Mouse (Mus musculus): Measurements from ENCODE around the gene Gpat2. TPM values are rescaled to one million over a fixed set of nuclear protein-coding genes. Genes with fewer than 3 reads are reported as not detected.

Gene Gpat2
- total RNA-seq, 2 experiments from 2014 or later, result not detected

DNA sequence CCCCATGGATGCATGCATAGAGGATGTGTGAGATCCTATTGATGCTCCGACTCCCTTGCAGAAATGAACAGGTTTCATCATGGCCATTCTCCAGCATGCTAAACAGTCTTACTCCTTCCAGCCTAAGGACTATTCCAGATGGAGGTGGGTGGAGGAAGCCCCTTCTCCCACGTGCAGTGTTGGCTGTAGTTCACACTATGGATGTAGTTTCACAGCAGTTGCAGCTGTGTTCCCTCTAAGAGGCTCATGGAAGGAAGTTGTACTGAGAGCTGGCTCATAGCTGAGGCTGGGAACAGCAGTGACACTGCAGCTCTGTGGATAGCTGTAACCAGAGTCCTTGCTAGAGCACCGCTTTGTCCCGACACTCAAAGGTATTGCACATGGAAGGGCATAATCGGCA, 12.7 kb downstream of the Gpat2 start:
- no peak for DNase-seq (ENCODE audit: low spot score)

DNA sequence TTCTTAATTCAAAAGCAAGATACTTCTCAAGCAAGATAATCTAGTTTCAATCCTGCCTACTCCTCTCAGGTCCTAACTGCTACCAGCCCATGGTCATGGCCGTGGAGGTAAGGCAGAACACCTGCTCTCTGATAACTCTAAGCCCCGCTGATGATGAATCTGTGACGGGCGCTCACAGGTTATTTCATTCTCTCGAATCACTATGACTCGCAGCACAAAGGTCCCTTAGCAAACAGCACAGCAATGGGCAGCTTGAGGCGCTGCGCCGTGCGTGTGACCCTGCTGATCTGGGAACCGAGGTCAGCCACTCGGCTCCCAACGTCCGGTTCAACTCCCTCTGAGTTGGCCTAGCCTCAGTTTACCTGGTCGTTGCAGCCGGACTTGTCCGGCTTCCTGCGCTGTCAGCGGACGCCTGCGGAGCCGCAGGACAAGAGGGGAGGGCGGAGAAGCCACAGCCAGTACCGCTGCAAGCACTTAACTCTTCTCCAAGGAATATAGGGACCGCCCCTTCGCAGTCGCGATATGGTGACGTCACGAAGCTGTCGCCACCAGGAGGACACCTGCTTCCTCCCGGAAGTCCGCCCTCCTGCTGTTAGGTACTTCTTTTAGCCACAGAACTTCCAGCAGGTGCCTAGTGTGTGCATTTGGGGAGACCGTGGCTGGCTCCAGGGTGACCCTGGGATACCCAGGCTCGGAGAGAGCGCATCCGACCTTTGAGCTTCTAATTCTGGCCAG, 19.2 kb downstream of the Gpat2 start, which contains the start of gene Fahd2a:
Gene Fahd2a (minus strand): TSS at position 511 of the 735 bp plus-strand sequence.
- peak; percentile 88 for DNase-seq (ENCODE audit: low spot score)

GRCm38 (mm10) chr2:127446847-127447246, 21.8 kb downstream of the Gpat2 start:
- DNase-seq (ENCODE audit: low spot score), result no peak

GRCm38 (mm10) chr2:127449691-127450090, 24.7 kb downstream of the Gpat2 start:
- DNase-seq (ENCODE audit: low spot score), result no peak

GRCm38 (mm10) chr2:127451748-127452147, 26.7 kb downstream of the Gpat2 start:
- DNase-seq (ENCODE audit: low spot score), result no peak

DNA sequence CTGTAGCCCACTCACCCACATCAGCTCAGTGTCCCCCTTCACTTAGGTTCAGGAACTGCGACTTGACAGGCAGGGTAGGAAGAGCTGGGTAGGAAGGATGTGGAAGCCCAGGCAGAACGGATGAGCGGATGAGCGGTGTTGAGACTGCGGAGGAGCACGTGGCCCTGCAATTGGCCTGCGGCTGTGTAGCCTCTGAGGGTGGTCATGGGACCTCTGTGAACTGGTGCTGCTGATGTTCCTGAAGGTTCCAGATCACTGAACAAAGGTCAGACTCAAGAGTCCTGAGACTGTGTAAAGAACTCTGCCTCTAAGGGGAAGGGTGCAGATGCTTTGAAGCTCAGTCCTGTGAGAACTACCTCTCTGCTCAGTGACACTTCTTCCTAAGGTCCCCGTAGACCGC, 28.1 kb downstream of the Gpat2 start:
- DNase-seq (ENCODE audit: low spot score), result no peak

DNA sequence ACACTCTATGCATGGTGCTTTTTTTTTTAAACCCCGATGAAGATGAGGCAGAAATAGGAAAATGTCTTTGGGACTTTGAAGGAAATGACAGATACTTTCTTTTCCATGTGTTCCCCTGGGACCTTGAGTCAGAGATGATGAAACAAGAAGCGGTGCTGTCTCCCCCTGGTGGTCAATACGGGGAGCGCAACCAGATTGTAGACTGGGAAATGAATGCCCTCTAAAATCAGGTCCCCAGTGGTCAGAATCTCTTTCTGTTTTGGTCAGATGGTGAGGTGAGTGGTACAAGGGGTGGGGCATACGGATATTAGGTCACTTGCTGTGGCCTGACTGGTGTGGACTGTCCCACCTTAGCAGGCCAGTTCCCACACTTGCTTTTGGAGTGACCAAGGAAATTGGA, 28.8 kb downstream of the Gpat2 start:
- DNase-seq (ENCODE audit: low spot score), result peak; percentile 76

- no peak for DNase-seq (ENCODE audit: low spot score)
Observed at GRCm38 (mm10) chr2:127459341-127459740, 34.3 kb downstream of the Gpat2 start.

GRCm38 (mm10) chr2:127461351-127461750, 36.4 kb downstream of the Gpat2 start:
- DNase-seq (ENCODE audit: low spot score), result no peak

DNA sequence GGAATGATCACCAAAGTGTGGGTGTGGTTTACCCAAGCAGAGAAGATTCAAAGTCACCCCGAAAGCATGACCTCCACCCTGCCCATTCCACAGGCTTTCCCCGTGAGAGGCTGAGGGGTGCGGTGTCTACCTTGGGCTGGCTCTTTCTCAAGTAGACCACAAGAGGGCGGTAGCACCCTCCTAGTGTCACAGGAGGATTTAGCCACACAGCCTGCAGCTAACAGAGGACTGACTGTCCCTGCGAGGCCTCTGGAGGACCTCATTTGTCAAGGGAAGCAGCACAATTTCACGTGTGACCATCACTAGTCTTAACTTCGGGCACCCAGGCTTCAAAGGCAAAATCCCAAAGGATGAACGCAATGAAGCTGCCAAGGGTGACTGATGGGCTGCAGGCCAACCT, 37.3 kb downstream of the Gpat2 start:
- DNase-seq (ENCODE audit: low spot score), result peak; percentile 76

DNA sequence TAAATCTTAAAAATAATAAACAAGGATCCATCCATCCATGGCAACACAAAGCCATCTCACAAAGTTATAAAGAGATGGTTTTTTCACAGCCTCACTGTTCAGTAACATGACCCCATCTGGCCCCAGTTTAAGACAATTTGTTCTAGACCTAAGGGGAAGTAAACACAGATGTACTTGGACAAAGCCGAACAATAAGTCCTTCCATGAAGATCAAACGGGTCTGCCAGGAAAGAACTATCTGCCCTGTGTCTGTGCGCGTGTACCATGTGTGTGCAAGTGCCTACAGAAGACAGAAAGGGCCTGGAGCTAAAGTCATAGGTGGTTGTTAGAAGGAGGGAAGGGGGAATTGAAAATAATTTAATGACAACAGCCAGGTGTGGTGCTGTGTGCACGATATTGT, 45.2 kb downstream of the Gpat2 start:
- no peak for DNase-seq (ENCODE audit: low spot score)

- DNase-seq (ENCODE audit: low spot score), result no peak
Observed at GRCm38 (mm10) chr2:127470661-127471060, 45.7 kb downstream of the Gpat2 start.

DNA sequence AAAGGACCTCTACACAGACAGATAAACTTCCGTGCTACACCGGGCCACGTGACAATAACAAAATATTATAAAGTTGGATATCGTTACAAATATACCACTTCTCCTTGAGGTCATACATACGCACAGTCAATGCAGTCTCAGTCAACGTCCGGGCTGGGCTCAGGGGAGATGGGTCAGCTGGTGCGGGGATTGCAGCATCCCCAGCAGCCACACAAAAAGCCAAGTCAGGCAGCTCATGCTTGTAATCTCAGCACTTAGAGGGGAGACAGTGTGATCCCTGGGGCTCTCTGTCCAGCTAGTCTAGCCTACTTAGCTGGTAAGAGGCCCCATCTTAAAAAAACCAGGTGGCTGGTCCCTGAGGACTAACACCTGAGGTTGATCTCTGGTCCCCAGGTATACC, 46.3 kb downstream of the Gpat2 start:
- no peak for DNase-seq (ENCODE audit: low spot score)

GRCm38 (mm10) chr2:127472279-127472678, 47.3 kb downstream of the Gpat2 start:
- DNase-seq (ENCODE audit: low spot score), result no peak

- no peak for DNase-seq (ENCODE audit: low spot score)
Observed at GRCm38 (mm10) chr2:127479210-127479609, 54.2 kb downstream of the Gpat2 start.

- no peak for DNase-seq (ENCODE audit: low spot score)
Observed at GRCm38 (mm10) chr2:127479763-127480162, 54.8 kb downstream of the Gpat2 start.

DNA sequence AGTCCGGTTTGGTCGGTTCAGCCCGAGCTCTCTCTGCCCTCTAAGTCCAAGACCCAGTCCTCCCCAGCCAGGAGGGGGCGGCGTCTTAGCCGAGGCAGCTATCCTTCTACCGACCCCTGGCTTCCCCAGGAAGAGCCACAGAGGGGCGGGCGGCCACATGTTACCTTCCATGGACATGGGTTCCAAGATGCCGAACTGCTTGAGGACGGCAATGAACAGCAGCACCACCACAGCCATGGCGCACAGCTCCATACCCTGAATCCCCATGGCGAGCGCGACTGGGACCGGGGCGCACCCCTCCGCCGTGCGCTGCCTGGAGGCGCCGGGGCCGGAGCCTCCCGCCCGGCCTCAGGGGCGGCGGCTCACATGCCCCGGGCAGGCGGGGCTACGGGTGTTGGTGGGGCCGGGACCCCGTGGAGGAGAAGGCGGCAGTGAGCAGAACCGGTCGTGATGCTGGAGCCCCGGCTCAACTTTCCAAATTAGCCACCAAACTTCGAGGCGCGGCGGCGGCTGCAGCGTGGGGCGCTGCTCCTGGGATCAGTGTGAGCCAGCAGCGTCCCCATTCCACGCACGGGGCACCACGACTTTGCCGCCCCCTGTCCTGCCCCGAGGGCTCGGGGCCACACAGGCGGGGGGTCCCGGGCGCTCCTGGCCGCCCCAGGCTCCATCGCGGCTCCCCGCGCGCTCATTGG, 57.0 kb downstream of the Gpat2 start:
- no peak for DNase-seq (ENCODE audit: low spot score)

GRCm38 (mm10) chr2:127482533-127482911, 57.5 kb downstream of the Gpat2 start:
- peak; percentile 78 for DNase-seq (ENCODE audit: low spot score)

GRCm38 (mm10) chr2:127483001-127483400, 58.0 kb downstream of the Gpat2 start:
- DNase-seq (ENCODE audit: low spot score), result no peak

DNA sequence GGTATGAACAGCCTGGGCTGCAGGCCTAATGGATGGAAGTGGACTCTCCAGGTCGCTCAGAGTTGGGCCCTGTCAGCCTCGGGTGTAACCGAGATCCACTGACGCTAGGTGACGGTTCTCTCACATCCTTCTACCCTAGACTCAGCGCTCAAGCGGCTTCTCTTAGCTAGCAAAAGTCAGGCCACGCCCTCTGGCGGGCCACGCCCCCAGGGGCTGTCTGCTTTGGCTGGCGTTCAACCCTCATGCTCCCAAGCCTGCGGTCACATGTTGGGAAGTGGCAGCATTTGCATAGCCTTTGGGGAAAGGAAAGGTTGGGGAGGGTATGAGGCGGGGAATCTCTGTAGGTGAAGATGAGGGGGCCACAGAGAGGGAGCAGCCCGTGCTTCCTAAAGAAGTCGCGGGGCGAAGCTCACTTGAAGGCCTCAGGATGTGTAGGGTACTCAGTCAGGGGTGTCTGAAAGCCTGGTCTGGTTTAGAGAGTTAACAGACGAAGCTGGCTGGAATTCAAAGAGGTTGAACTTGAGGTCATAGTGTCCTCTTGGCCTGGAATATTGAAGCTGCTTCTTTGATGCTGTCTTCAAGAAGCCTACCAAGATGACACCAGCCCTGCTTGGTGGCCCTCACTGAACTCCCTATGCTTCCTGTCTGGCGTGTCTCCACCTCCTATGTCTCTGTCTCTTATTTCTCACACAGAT, 59.6 kb downstream of the Gpat2 start:
- DNase-seq (ENCODE audit: low spot score), result peak; percentile 54
